27 mouse cellular contexts compared by ENCODE assay signal in the genomic region with DNA sequence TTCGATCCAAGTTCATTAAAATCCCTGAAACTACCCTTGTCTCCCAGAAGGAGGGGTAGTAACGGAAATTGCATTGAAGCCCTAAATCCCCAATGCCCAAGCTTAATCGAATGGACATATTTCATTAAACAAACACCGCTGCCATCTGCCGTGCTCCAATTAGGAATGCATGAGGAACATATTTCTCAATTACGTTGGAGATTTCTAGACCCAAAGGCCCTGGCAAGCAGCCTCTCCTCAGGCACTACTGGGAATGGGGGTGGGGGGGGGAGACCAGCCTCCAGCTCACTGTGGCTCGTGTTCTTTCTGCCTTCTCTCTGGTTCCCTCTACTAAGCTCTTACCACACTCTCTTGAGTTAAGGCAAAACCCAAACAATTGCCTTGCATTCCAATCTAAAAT.
DNase-seq lines count a peak whose midpoint lies in the region; ATAC-seq lines count a peak whose summit lies in the region.
"Had no signal": no experiment of that assay in that cellular context is flagged by ENCODE, and none has a peak within 500 bp of the region (broad histone marks: within the 10 kb centered on the region; RNA-seq: fewer than 3 reads in every experiment).

No protein-coding gene starts in this region.

- DNase-seq in forebrain, embryonic 14.5 days (ENCODE audit: low spot score): peak; percentile 14
- DNase-seq in forebrain, embryonic 11.5 days (ENCODE audit: low spot score): no peak
- peak; percentile 37 for DNase-seq in midbrain, embryonic 14.5 days
- no peak for DNase-seq in midbrain, embryonic 11.5 days (ENCODE audit: low spot score, missing footprints)
- DNase-seq in hindbrain, embryonic 14.5 days (ENCODE audit: low spot score): peak; percentile 69
- peak; percentile 75 for DNase-seq in retina, postnatal 1 day
- no peak for DNase-seq in ovary, postnatal 14 days (ENCODE audit: low spot score)
- DNase-seq: adrenal gland, postnatal 14 days; B cell, adult 2 months; cerebellum, postnatal 36 days; embryo, embryonic 11 days; forebrain, postnatal 0 days; gastrocnemius, postnatal 25 days; kidney, adult 11 months; kidney, postnatal 36 days; layer of hippocampus, postnatal 36 days; lung, adult 18-20 months; lung, postnatal 10 days; right cerebral cortex, adult 18-20 months; thymus, adult 2 months had no signal

- no peaks in the 10 kb centered on the region for H3K4me1 ChIP-seq in forebrain, embryonic 14.5 days (ENCODE audit: control insufficient read depth, insufficient read depth, low read length)
- H3K4me1 ChIP-seq in forebrain, embryonic 11.5 days (replicated peaks; ENCODE audit: control insufficient read depth, insufficient read depth, low read length): no peaks in the 10 kb centered on the region
- H3K4me1 ChIP-seq in midbrain, embryonic 14.5 days (ENCODE audit: control insufficient read depth, insufficient read depth, low read length): no peaks in the 10 kb centered on the region
- H3K4me1 ChIP-seq in midbrain, embryonic 11.5 days (ENCODE audit: control insufficient read depth, insufficient read depth, low read length): no peaks in the 10 kb centered on the region
- no peaks in the 10 kb centered on the region for H3K4me1 ChIP-seq in hindbrain, embryonic 14.5 days (replicated peaks; ENCODE audit: control insufficient read depth, insufficient read depth, low read length)
- H3K4me1 ChIP-seq: embryonic facial prominence, embryonic 15.5 days; kidney, embryonic 15.5 days; limb, embryonic 13.5 days; liver, embryonic 12.5 days; stomach, embryonic 15.5 days had no signal

- H3K4me3 ChIP-seq in forebrain, embryonic 14.5 days (ENCODE audit: low read depth, low read length): no peak overlapping the region
- no peak overlapping the region for H3K4me3 ChIP-seq in forebrain, embryonic 11.5 days (ENCODE audit: low read depth, low read length)
- no peak overlapping the region for H3K4me3 ChIP-seq in midbrain, embryonic 14.5 days (replicated peaks; ENCODE audit: low read depth, low read length)
- H3K4me3 ChIP-seq in midbrain, embryonic 11.5 days (ENCODE audit: low read depth, low read length): no peak overlapping the region
- H3K4me3 ChIP-seq in hindbrain, embryonic 14.5 days (replicated peaks; ENCODE audit: low read length): no peak overlapping the region
- H3K4me3 ChIP-seq: embryonic facial prominence, embryonic 15.5 days; kidney, embryonic 15.5 days; limb, embryonic 13.5 days; liver, embryonic 12.5 days; stomach, embryonic 15.5 days had no signal

- WGBS in forebrain, embryonic 14.5 days: 76% methylated on average over 7 of the region's 7 CpGs
- 85% methylated on average over 7 of the region's 7 CpGs for WGBS in forebrain, embryonic 11.5 days
- WGBS in midbrain, embryonic 14.5 days: 58% methylated on average over 7 of the region's 7 CpGs
- 84% methylated on average over 7 of the region's 7 CpGs for whole genome bisulfite sequencing in midbrain, embryonic 11.5 days
- 36% methylated on average over 7 of the region's 7 CpGs for WGBS in hindbrain, embryonic 14.5 days

- no peak for ATAC-seq in forebrain, embryonic 14.5 days
- ATAC-seq in forebrain, embryonic 11.5 days (replicated peaks; ENCODE audit: low FRiP score): no peak
- no peak for ATAC-seq in midbrain, embryonic 14.5 days (ENCODE audit: low FRiP score, low TSS enrichment)
- ATAC-seq in midbrain, embryonic 11.5 days (ENCODE audit: low FRiP score): no peak
- ATAC-seq in hindbrain, embryonic 14.5 days (ENCODE audit: low FRiP score): 0 out of 2 replicates have a peak, but pooled peaks have one; percentile 43
- ATAC-seq: forebrain, postnatal 0 days; liver, embryonic 12.5 days; midbrain, embryonic 16.5 days had no signal

- no peaks in the 10 kb centered on the region for H3K9me3 ChIP-seq in forebrain, embryonic 14.5 days (replicated peaks; ENCODE audit: control insufficient read depth, low read length)
- no peaks in the 10 kb centered on the region for H3K9me3 ChIP-seq in forebrain, embryonic 11.5 days (ENCODE audit: control insufficient read depth, low read length)
- 0 out of 2 replicates have a peak, but pooled peaks cover 3% of the 10 kb centered on the region for H3K9me3 ChIP-seq in midbrain, embryonic 14.5 days (ENCODE audit: control insufficient read depth, low read length)
- no peaks in the 10 kb centered on the region for H3K9me3 ChIP-seq in midbrain, embryonic 11.5 days (ENCODE audit: control insufficient read depth, low read length)
- peaks cover 4% of the 10 kb centered on the region; the same call in 1 of the 2 replicates for H3K9me3 ChIP-seq in hindbrain, embryonic 14.5 days (ENCODE audit: control insufficient read depth, low read length)
- H3K9me3 ChIP-seq: embryonic facial prominence, embryonic 15.5 days; kidney, embryonic 15.5 days; limb, embryonic 13.5 days; liver, embryonic 12.5 days; stomach, embryonic 15.5 days had no signal

- H3K27ac ChIP-seq in forebrain, embryonic 14.5 days (ENCODE audit: low read depth, low read length): no peak overlapping the region
- H3K27ac ChIP-seq in forebrain, embryonic 11.5 days (ENCODE audit: low read depth, low read length): no peak overlapping the region
- H3K27ac ChIP-seq in midbrain, embryonic 14.5 days (replicated peaks; ENCODE audit: low read depth, low read length): no peak overlapping the region
- no peak overlapping the region for H3K27ac ChIP-seq in midbrain, embryonic 11.5 days (ENCODE audit: low read depth, low read length)
- no peak overlapping the region for H3K27ac ChIP-seq in hindbrain, embryonic 14.5 days
- H3K27ac ChIP-seq: embryonic facial prominence, embryonic 15.5 days; kidney, embryonic 15.5 days; limb, embryonic 13.5 days; liver, embryonic 12.5 days; stomach, embryonic 15.5 days had no signal

- no peak overlapping the region for H3K9ac ChIP-seq in forebrain, embryonic 14.5 days (ENCODE audit: low read length)
- no peak overlapping the region for H3K9ac ChIP-seq in forebrain, embryonic 11.5 days (ENCODE audit: low read length)
- H3K9ac ChIP-seq in midbrain, embryonic 14.5 days (replicated peaks; ENCODE audit: low read length): no peak overlapping the region
- H3K9ac ChIP-seq in midbrain, embryonic 11.5 days (ENCODE audit: low read length): no peak overlapping the region
- H3K9ac ChIP-seq in hindbrain, embryonic 14.5 days: no peak overlapping the region
- H3K9ac ChIP-seq: embryonic facial prominence, embryonic 15.5 days; forebrain, postnatal 0 days; kidney, embryonic 15.5 days; limb, embryonic 13.5 days; liver, embryonic 12.5 days; stomach, embryonic 15.5 days had no signal

- no peaks in the 10 kb centered on the region for H3K36me3 ChIP-seq in forebrain, embryonic 14.5 days (ENCODE audit: control insufficient read depth, insufficient read depth, low read length)
- no peaks in the 10 kb centered on the region for H3K36me3 ChIP-seq in forebrain, embryonic 11.5 days (ENCODE audit: control insufficient read depth, insufficient read depth, low read length)
- no peaks in the 10 kb centered on the region for H3K36me3 ChIP-seq in midbrain, embryonic 14.5 days (ENCODE audit: control insufficient read depth, insufficient read depth, low read length)
- H3K36me3 ChIP-seq in midbrain, embryonic 11.5 days (ENCODE audit: control insufficient read depth, insufficient read depth, low read length): no peaks in the 10 kb centered on the region
- H3K36me3 ChIP-seq in hindbrain, embryonic 14.5 days (replicated peaks; ENCODE audit: control insufficient read depth, insufficient read depth): no peaks in the 10 kb centered on the region
- H3K36me3 ChIP-seq: embryonic facial prominence, embryonic 15.5 days; G1E; kidney, embryonic 15.5 days; limb, embryonic 13.5 days; liver, embryonic 12.5 days; stomach, embryonic 15.5 days had no signal

- H3K4me2 ChIP-seq in forebrain, embryonic 14.5 days (ENCODE audit: low read length): no peak overlapping the region
- no peak overlapping the region for H3K4me2 ChIP-seq in forebrain, embryonic 11.5 days (ENCODE audit: low read depth, low read length, severe bottlenecking)
- H3K4me2 ChIP-seq in midbrain, embryonic 14.5 days (ENCODE audit: low read length): no peak overlapping the region
- H3K4me2 ChIP-seq in midbrain, embryonic 11.5 days: no peak overlapping the region
- H3K4me2 ChIP-seq in hindbrain, embryonic 14.5 days (replicated peaks): no peak overlapping the region
- H3K4me2 ChIP-seq: embryonic facial prominence, embryonic 15.5 days; kidney, embryonic 15.5 days; limb, embryonic 13.5 days; liver, embryonic 12.5 days; stomach, embryonic 15.5 days had no signal

- H3K27me3 ChIP-seq in forebrain, embryonic 14.5 days (replicated peaks; ENCODE audit: control insufficient read depth, insufficient read depth, low read length): no peaks in the 10 kb centered on the region
- H3K27me3 ChIP-seq in forebrain, embryonic 11.5 days (ENCODE audit: control insufficient read depth, insufficient read depth, low read length): no peaks in the 10 kb centered on the region
- H3K27me3 ChIP-seq in midbrain, embryonic 14.5 days (ENCODE audit: control insufficient read depth, insufficient read depth, low read length): no peaks in the 10 kb centered on the region
- no peaks in the 10 kb centered on the region for H3K27me3 ChIP-seq in midbrain, embryonic 11.5 days (ENCODE audit: control insufficient read depth, insufficient read depth, low read length)
- H3K27me3 ChIP-seq in hindbrain, embryonic 14.5 days (ENCODE audit: control insufficient read depth, insufficient read depth, low read length): no peaks in the 10 kb centered on the region
- H3K27me3 ChIP-seq: embryonic facial prominence, embryonic 15.5 days; kidney, embryonic 15.5 days; limb, embryonic 13.5 days; liver, embryonic 12.5 days; stomach, embryonic 15.5 days had no signal

Comparison
In these comparisons a context has a peak if more than half of its experiments do, and no peak if none do; other contexts are left out.
1. DNase-seq: peak in forebrain, embryonic 14.5 days (single experiment), midbrain, embryonic 14.5 days (single experiment), hindbrain, embryonic 14.5 days (single experiment) and retina, postnatal 1 day (single experiment); none in forebrain, embryonic 11.5 days (single experiment), midbrain, embryonic 11.5 days (single experiment) and ovary, postnatal 14 days (single experiment).